Mouse (Mus musculus) right cerebral cortex, postnatal 25 days (tissue): Measurements from ENCODE around the gene Fus.
"Not testable (repeated sequence)": the region's sequence is repeated elsewhere in the genome, so short reads cannot be mapped to it uniquely, and the experiment has no call there.

Source experiments
- DNase-seq: peaks from one replicate; pipeline ENCODE4 v3.0.0; 2022

Fus gene

DNA sequence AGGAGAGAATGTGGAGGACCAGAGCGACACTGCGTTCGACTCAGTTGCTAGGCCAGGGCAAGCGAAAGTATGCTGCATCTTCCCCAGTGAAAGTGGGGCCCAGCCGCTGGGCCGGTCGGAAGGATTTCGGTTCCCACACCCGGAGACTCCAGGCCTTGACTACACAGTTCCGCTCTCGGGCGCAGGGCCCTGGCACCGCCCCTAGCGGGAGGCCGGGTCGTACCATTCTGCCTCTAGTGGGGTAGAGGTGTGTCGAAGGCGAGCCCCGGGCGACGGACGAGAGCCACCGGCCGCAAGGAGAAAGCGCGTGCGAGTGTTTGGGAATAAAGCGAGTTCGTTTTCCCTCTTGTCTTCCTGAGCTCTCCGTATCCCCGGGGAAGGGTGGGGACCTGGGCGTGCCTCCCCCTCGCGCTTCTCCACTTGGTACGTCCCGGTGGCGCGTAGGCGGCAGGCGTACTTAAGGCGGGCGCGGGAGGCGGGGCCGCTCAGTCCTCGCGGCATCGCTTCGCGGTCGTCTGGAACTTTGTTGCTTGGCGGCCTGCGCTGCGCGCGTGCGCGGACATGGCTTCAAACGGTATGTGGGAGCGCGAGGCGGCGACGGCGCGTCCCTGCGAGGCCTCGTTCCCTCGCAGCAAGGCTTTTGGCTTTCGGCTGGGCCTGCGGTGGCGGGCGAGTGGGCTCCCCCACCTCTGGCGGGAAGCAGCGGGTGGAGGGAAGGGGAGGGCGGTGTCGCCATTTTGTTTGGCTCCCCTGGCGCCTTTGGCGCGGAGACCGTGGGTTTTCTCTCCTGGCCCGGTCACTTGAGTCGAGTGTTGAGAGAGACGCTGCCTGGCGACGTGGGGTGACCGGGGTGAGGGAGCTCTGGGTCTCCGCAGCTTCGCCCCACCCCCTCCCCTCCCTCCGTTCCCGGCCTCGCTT lies at the start of gene Fus:
Gene Fus, plus strand, starts transcription at position 454 of the 918 bp plus-strand sequence.
- DNase-seq: peak; percentile 94

DNA sequence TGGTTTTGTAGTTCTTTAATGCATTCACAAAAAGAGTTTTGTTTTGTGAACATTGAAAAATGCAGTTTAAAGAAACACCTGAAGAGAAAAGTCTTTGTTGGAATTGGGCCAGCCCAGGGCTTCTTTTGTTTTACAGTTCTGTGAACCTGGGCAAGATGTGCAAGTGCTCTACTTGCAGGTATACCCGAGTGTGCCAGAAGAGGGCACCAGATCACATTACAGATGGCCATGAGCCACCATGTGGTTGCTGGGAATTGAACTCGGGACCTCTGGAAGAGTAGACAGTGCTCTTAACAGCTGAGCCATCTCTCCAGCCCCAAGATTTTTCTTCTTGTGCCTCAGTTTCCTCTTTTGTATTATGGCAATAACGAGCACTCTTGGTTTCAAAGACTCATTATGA lies 49.1 kb upstream of the Fus start:
- DNase-seq: no peak

DNA sequence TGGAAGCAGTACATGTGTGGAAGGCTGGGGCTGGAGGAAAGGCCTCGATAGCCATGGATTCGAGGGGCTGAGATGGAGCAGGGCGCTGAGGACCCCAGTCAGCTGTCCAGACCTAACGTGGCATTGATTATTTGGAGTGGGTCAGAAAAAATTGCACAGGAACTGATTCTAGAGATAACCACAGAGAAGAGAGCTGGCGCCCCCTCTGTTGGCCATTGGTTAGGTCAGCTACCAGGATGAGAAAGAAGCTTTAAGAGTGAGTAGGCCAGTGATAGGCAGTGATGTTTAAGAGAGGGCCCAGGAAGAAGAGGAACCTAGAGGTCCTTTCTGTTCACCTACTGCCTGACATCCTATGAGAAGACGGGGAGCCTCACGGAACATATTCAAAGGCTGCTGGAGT lies 48.0 kb upstream of the Fus start:
- no peak for DNase-seq

DNA sequence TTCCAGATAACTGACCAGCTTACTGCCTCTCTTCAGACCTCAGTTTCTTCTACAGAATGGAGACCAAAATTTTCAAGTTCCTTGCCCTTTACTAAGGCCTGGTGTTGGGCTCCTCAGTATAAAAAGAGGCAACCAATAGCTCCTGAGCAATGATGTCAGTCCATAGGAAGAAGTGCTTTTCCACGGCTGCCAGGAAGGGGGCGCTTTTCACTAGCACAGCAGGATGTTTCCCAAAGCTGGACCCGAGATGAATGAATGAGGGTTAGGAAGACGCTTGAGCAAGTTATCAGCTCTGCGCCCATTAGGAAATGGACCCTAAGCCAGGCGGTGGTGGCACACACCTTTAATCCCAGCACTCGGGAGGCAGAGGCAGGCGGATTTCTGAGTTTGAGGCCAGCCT lies 45.7 kb upstream of the Fus start:
- no peak for DNase-seq

DNA sequence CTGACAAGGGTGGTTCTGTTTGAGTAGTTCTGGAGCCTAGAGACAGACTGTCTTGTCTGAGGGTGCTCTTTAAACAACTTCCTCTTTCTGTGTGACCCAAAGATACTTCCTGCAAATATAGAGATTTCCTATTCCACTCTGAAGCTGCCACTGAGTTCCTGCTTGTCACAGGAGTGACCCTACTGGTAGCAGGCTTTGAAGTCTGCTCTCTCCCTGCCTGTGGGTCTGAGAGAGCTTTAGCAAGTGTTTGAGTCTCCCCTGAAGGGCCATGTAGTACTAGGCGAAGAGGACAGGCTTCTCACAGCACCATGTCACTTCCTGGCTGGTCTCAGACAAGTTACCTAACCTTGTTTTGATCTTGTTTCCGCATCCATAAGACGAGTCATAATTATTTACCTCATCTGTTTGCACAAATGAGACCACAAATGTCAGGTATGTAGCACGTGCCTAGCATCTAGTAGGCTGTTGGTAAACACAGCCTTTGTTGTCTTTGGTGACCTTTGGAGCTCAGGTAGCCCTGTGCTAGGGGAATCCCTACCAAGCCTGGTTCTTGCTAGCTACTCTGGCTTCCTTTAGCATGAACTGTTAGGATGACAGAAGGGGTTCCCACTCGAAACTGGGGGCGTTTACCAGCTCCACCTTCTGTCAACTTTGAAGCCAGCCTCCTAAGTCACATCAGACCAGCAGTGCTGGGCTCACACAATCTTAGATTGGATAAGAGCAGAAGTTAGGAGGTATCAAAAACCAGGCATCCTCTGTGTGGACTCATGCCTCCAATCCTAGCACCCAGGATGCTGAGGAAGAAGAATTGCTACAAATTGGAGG lies 44.6 kb upstream of the Fus start:
- no peak for DNase-seq

DNA sequence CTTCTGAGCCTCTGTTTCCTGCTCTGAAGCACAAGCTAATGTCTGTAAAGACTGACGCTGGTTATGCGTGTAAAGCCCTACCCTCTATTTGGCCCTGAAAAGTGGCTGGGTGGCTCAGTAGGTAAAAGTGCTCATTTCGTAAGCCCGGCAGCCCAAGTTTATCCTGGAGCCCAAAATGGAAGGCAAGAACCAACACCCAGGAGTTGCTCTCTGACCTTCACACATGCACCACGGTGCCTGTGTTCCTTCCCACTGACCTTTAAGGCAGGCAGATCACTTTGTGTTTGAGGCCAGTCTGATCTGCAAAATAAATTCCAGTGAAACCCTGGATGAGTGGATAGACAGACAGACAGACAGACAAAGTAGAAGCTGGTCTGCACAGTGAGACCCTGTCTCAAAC lies 43.5 kb upstream of the Fus start:
- DNase-seq: no peak

DNA sequence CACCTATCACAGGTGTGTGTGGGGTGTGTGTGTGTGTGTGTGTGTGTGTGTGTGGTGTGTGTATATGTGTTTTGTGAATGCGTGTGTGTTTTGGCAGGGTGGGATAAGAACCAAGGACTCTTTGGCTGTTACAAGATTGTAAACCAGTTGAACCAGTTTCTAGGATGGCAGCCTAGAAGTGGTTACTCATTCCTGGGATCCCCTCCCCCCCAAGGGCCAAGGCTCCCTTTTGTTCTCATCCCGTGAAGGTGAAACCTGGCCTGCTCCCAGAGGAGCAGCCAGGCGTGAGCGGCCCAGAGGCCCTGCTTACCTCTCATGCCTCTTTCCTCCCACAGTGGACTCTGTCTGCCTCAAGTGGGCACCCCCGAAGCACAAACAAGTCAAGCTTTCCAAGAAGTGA lies 42.0 kb upstream of the Fus start:
- no peak for DNase-seq

DNA sequence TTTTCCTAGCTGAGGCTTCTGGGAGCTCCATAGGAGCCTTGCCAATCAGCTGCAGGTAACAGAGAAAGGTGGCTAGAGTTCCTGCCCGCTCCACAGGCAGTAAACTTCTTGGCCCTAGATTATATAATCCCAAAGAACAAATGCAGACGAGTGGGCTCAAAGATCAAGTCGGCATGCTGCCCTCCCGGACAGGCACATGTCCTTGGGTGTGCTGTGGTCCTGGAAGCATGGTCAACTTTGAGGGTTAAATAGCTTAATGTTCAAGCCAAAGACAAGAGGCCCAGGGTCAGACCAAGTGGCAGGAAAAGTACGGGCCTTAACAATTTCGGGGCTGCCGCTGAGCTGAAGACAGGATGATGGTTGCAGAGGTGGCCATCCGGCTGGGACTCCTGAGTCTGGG lies 41.2 kb upstream of the Fus start:
- no peak for DNase-seq

DNA sequence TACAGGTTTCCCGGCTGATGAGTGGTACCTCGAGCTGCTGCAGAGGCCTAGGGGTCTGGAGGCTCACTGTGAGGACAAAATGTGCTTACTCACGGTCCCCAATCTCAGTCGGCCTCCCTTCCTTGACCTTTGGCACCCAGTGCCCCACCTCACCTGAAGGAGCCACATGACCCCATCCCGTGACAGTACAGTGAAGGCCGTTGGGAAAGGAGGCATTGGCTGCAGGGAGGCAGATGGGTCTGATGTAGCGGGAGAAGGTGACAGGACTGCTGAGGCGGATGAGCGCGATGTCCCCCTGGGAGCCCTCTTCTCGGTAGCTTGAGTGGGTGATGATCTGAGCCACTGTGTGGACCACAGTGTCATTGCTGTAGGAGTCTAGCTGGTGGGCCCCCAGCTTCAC lies 40.4 kb upstream of the Fus start:
- no peak for DNase-seq

DNA sequence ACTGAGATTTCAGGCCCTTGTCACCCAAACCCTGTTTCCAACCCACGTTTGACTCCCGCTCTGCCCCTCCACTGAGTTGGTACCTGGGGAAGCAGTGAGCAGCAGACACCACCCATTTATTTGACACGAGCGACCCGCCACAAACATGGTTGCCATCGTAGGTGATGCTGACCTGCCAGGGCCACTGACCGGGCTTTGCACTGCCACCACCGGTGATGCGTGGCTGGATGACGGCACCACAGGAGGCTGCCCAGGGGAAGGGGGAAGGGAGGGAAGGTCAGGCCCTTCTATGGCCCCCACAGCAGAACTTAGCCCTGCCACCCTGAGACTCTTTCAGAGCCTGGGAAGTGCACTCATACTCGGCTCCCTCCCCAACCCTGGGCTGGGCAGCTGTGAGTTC lies 39.5 kb upstream of the Fus start:
- no peak for DNase-seq

DNA sequence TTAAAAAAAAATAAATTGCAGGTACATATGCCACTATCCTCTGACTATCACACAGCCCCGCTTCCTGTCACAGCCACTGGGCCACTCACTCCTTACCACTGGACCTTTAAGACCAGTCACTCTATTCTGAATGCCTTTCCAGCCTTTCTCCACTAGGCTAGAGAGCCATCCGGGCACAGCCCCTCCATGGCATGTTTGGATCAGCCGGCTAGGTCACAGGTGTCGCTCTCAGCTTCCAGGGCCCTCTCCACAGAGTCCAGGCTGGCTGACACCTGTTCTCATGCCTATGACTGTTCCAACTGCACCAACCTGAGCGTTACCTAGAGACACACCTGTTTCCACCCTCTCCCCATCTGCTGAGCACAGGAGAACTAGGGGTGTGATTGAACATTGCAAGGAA lies 38.7 kb upstream of the Fus start:
- no peak for DNase-seq

DNA sequence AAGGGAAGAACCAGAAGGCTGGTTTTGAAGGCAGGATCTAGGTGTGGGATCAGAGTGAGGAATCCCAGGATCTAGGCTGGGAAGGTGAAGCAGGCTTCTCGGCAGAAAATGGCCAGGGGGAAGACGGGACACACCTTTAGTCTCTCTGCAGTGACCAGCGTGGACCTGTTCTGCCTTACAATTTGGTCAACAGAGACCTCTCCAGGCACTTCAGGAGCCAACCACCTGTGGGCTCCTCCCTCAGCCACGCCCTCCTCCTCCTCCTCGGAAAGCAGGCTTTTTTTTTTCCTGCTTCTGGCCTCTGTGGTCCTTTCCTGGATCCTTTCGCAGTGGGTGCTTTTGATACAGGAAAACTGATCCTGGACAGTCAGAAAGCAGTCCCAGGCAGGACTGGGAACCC lies 37.3 kb upstream of the Fus start, which contains the start of gene Prss8:
Gene Prss8, minus strand, starts transcription at position 182 of the 400 bp plus-strand sequence.
- DNase-seq: no peak

DNA sequence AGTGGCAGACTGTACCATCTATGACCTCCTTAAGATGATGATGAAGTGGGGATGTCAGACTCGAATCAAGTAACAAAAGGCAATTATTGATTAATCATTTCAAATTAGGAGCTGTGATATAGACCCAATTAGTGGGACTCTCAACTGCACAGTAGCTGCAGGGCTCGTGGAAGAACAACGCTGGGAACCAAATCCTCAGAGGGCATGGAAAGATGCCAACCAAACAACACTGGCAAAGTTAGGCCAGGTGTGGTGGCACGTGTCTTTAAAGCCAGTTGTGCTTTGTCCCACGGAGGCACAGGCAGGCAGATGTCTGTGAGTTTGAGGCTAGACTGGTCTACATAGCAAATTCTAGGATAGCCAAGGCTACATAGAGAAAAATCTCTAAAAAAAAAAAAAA lies 36.6 kb upstream of the Fus start:
- no peak for DNase-seq

DNA sequence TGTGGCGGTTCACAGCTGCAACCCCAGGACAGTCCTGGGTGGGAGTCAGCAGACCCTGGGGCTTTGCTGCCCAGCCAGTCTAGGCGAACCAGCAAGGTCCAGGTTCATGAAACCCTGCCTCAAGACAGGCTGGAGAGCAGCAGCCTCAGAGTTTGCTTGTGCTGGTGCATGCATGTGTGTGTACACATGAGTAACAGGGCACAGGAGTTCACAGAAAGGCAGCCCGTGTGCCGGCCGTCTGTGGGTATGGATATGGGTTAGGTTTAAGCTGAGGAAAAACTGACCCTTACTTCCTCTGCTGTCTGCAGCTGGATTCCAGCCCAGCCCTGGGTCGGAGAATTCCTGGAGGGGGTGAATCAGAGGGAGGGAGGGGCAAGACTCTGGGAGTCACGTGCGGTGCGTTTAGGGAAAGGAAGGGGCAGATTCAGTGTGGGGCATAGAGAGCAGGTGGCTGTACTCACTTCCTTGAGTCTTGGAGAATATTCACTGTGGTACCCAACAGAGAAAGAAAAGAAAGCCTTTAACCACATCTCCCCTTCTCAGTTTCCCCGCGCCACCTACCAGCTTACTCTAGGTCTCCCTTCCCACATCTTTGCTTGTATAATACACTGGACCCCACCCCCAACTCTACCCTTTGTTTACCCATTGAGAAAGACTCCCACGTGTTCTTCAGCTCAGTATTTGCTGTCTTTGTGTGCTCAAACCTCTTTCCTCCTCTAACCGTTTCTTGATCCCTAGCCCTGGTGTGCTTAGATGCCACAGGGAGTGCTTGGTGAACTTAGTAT lies 35.7 kb upstream of the Fus start:
- no peak for DNase-seq

DNA sequence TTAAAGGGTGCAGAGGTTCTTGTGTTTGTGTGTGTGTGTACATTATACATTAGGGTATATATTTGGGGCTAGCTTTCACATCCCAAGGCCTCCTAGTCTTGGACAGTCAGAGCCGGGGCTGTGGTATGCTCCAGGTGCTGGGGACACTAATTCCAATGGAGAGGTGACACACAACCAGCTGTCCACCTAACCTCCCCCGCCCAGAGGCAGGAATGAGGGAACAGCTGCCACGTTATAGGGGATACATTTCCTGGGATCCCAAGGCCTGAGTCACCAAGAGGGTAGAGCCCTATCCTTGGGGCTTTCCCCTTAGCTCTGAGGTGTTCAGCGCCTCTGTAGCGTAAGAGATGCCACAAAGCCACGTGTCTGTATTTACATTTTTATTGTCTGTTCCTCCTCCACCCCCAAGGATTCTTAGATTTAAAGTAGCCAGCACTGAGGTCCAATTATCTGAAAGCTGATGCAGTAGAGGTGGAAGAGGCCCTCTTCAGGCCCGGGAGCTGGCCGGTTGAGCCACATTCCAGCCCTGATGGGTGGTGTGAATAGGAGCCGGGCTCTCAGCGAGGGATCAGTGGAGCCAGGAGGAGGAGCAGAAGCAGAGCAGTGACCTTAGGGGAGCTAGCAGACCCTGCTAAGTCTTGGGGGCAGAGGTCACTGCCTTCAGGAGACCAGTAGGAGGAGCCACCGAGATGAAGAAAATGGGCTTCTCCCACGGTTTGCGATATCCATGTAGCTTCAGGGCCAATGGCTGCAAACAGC lies 34.8 kb upstream of the Fus start:
- DNase-seq: no peak

DNA sequence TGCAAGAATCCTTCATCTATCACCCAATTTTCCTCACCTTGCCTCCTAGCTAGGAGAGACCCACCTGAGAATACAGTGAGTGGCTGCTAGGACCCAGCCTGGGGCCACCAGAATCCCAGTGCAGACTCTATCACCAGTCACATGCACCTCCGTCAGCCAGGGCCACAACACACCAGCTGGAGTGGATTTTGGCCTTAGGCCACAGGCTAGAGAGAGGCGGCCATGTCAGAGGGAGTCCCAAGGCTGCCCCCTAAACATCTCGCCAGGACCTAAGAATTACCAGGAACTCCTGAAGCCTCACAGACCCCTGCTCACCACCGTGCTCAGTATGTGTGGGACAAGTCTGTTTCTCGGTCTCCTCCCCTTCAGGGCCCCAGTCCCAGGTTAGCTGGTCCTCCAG lies 33.2 kb upstream of the Fus start:
- DNase-seq: no peak

DNA sequence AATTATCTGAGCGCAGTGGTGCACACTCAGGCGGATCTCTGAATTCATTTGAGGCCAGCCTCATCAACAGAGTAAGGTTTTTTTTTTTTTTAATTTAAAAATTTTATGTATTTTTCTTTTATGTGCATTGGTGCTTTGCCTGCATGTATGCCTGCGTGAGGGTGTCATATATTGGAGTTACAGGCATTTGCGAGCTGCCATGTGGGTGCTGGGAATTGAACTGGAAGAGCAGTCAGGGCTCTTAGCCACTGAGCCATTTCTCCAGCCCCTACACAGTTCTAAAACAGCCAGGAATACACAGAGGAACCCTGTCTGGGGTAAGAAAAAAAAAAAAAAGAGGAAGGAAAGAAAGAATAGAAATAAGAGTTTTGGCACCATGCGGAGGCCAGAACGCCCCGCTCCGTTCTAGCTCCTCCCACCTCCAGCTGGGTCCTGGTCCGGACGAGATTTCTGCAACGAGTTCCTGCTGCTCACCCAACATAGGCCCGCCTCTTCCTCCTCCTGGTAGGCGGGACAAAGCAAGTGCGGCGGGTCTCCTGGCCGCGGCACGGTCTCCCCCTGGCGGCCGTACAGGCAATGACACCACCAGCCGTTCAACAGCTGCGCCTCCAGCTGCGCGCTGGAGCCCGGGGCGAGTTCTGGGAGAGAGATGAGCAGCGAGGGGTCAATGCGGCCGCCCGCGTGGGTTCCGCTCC lies 32.1 kb upstream of the Fus start:
- DNase-seq: peak; percentile 95

DNA sequence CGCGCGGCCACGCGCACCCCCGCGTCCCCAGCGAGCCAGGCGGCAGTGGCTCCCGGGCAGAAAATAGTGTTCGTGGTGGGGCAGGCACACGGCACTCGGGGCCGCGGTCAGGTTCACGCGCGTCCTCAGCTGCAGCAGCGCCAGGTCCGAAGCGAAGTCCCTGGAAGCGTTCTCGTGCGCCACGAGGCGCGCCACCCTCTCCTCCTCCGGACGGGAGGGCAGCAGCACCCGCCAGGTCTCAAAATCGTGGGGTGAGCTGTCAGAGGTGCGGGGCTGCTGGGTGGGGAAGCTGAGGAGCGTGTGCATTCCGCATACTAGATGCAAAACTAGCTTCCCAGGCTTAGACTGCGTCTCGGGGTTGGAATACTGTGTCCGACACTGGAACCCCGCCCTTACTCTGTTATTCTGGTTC lies 31.5 kb upstream of the Fus start:
- DNase-seq: no peak

DNA sequence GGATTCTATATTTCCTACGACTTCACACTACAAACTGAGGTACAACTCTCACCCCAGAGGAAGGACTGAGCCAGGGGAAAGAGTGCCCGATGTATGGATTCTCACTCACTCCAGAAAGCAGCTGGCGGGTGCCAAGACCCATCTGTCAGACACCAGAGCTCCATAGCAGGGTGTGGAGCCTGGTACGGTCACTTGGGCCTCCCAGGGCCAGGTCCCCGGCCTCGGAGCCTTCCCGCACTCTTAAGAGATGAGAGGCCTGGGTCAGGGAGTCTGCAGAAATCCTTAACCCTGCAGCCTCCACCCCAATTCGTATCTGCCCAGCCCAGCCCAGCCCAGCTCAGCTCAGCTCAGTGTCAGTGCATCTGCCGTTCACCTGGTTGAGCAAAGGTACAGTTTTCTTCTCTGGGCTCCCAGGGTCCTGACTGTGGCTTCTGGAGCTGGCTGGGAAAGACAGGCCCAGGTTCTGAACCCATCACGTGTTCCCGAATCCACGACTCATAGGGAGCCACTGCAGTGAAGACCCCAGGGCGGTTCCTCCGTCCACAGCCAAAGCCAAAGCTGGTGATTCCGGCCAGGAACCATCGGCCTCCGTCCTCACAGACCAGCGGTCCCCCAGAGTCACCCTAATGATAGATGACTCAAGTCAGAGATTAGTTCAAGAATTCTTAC lies 30.9 kb upstream of the Fus start:
- no peak for DNase-seq

DNA sequence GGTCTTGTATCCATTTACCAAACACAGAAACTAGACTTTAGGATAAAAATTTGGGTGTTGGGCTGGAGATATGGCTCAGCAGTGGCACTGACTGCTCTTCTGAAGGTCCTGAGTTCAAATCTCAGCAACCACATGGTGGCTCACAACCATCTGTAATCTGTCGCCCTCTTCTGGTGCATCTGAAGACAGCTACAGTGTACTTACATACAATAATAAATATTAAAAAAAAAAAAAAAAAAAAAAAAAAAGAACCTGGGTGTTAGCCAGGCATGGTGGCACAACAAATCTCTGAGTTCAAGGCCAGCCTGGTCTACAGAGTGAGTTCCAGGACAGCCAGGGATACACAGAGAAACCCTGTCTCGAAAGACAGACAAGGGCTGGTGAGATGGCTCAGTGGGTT lies 25.2 kb upstream of the Fus start:
- DNase-seq: not testable (repeated sequence)

DNA sequence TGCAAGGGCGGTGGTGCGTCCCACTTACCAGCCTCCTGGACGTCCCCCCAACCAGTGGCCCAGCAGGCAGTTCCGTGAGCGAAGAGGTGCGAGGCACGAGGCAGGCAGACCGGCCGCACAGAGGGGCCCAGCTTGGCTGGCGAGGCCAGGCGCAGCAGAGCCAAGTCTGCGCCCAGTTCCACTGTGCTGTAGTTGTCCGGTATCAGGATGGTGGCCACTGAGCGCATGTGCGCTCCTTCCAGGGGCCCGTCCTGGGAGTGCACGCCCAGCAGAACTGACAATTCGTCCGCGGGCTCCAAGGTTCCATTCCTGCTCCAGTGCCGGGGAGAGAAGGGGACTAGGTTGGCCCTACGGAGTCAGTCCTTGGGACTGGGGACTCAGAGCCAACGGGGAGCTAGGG lies 22.6 kb upstream of the Fus start:
- no peak for DNase-seq
